Mouse (Mus musculus): ENCODE data around the gene Ergic1. TPM values are rescaled to one million over a fixed set of nuclear protein-coding genes. Genes with fewer than 3 reads are reported as not detected.

Ergic1 gene
- polyA plus RNA-seq, 2 experiments, result 157 to 222 TPM

DNA sequence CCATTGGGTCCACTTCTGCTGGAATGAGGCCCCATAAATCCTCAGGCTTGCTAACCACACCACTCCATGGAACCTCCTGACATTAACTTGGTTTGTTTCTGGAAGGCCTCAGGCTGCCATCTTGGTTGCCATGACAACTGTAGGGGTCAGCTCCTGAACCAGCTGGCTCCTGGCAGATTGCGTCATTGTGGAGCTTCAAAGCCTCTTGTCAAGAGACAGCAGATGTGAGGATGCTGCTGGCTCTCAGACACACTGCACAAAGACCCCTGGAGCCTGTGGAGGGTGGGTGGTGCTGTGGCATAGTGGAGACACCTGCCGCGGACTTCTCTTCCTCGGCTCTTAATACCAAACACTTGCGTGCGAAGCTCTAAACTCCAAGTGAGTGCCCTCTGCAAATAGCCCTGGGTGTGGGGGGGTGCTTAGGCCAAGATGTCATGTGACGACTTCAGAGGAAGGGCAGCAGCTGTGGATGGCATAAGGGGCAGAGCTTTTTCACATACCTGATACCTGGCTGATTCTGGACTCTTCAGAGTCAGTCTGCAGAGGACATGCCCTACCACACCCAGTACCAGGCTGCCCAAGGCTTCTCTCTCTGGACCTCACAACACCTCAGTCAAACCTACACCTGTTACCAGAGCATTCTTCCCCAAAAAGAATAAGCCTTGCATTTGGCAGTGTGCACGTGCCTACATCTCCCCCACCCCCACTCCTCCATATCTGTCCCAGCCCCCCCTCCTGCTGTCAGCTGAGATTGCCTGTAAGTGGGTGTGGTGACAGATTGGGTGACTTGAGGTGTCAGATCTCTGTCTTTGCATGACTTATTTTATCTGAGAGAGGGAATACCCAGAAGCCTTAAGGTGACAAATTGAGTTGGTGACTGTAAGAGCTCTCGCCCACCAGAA lies 83.5 kb downstream of the Ergic1 start:
- DNase-seq (ENCODE audit: low spot score), result peak; percentile 28
- WGBS, result 83% methylated on average over 9 of the region's 9 CpGs

DNA sequence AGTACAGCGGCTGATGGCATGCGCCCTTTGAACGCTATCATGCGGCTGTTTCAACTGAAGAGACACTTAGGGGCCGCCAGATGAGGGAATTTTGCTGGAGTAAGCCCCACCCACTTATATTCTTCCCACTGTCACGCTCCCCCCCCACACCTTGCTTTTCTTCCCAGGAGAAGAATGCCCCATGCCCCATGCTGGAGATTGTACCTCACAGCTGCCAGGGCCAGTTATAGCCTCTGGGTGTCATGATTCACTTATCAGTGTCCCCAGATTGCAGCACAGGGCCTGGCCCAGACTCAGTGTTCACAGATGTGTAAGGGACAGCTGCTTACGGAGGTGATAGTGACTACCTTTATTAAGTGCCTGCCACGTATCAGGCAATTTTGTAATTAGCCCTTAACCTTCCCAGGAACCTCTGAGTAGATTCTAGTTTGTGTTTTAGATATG lies 84.1 kb downstream of the Ergic1 start:
- no peaks in the 10 kb centered on the region for H3K9me3 ChIP-seq (ENCODE audit: control insufficient read depth, low read length)
- peaks cover 88% of the 10 kb centered on the region for H3K36me3 ChIP-seq (ENCODE audit: control insufficient read depth, insufficient read depth, low read length)
- no peak for TF ChIP-seq POLR2A (IDR thresholded peaks at IDR 0.05; ENCODE audit: borderline replicate concordance, extremely low read depth, insufficient read depth, insufficient read length)
- H3K27ac ChIP-seq (replicated peaks; ENCODE audit: low read depth, low read length), result no peak overlapping the region
- H3K4me1 ChIP-seq (ENCODE audit: control insufficient read depth, insufficient read depth, low read length), result no peaks in the 10 kb centered on the region
- no peak overlapping the region for H3K4me3 ChIP-seq (replicated peaks; ENCODE audit: low read length)
- DNase-seq (ENCODE audit: low spot score) (no peak), ATAC-seq (ENCODE audit: low FRiP score, low read depth) (no peak)
- no peaks in the 10 kb centered on the region for H3K27me3 ChIP-seq (ENCODE audit: control insufficient read depth, insufficient read depth, low read length)
- WGBS, result 92% methylated on average over 8 of the region's 8 CpGs
- H3K9ac ChIP-seq (ENCODE audit: low read depth, low read length, severe bottlenecking), result no peak overlapping the region
- no peak overlapping the region for H3K4me2 ChIP-seq (replicated peaks; ENCODE audit: low read depth, low read length, severe bottlenecking)

More for the DNA sequence above, 83.5 kb downstream of the Ergic1 start:
- peaks cover 94% of the 10 kb centered on the region for H3K36me3 ChIP-seq (ENCODE audit: control insufficient read depth, insufficient read depth, low read length)
- H3K4me2 ChIP-seq (replicated peaks; ENCODE audit: low read depth, low read length, severe bottlenecking), result no peak overlapping the region
- TF ChIP-seq POLR2A (IDR thresholded peaks at IDR 0.05; ENCODE audit: borderline replicate concordance, extremely low read depth, insufficient read depth, insufficient read length), result no peak
- peak; percentile 23; the same call in 1 of the 2 replicates for ATAC-seq (ENCODE audit: low FRiP score, low read depth)
- no peak overlapping the region for H3K4me3 ChIP-seq (replicated peaks; ENCODE audit: low read length)
- H3K27ac ChIP-seq (replicated peaks; ENCODE audit: low read depth, low read length), result no peak overlapping the region
- no peaks in the 10 kb centered on the region for H3K27me3 ChIP-seq (ENCODE audit: control insufficient read depth, insufficient read depth, low read length)
- no peaks in the 10 kb centered on the region for H3K9me3 ChIP-seq (ENCODE audit: control insufficient read depth, low read length)
- no peaks in the 10 kb centered on the region for H3K4me1 ChIP-seq (ENCODE audit: control insufficient read depth, insufficient read depth, low read length)
- no peak overlapping the region for H3K9ac ChIP-seq (ENCODE audit: low read depth, low read length, severe bottlenecking)

DNA sequence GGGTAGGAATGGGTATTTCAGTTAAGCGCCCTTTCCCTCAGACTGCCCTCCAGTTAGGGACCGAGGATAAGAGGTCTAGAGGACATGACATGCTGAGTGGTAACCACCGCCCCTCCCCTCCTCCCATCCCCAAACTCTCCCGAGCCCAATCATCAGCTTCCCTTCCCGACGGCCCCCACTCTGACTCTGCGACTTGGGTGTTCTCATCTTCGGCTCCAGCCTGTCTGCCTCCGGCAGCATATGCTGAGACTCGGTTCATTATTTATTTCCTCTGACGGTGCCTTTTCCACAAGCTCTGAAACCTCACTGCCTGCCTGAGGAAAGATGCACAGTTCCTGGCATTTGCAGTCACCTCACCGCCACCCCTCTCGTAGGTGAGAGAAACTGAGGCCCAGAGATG lies 86.0 kb downstream of the Ergic1 start:
- Histone ChIP-seq H3K36me3 (ENCODE audit: control insufficient read depth, insufficient read depth, low read length) (peaks cover 72% of the 10 kb centered on the region), H3K4me2 (replicated peaks; ENCODE audit: low read depth, low read length, severe bottlenecking) (no peak overlapping the region), H3K4me1 (ENCODE audit: control insufficient read depth, insufficient read depth, low read length) (no peaks in the 10 kb centered on the region), H3K27me3 (ENCODE audit: control insufficient read depth, insufficient read depth, low read length) (no peaks in the 10 kb centered on the region), H3K9me3 (ENCODE audit: control insufficient read depth, low read length) (no peaks in the 10 kb centered on the region), H3K9ac (ENCODE audit: low read depth, low read length, severe bottlenecking) (no peak overlapping the region), H3K4me3 (replicated peaks; ENCODE audit: low read length) (no peak overlapping the region), H3K27ac (replicated peaks; ENCODE audit: low read depth, low read length) (0 out of 2 replicates have a peak overlapping the region, but pooled peaks have one; percentile 14)
- 50% methylated on average over 13 of the region's 13 CpGs for WGBS
- DNase-seq (ENCODE audit: low spot score) (no peak), ATAC-seq (ENCODE audit: low FRiP score, low read depth) (no peak)
- TF ChIP-seq POLR2A (IDR thresholded peaks at IDR 0.05; ENCODE audit: borderline replicate concordance, extremely low read depth, insufficient read depth, insufficient read length), result no peak

DNA sequence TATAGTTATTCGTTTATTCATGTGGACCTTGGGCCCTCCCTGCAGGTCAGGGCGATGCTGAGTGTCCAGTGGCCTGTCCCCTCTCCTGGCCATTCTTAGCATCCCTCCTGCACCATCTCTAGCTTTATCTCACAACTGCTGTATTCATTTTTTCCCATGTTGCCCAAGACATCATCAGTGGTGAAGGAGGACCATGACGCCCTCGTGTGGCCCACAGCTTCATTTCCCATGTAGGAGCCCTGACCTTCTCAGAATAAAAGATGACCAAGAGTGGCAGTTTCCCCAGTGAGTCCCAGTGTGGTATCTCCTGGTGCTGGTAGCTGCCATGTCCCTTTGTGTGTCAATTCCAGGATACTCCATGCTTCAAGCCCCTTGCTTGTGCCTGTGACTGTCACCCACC lies 88.3 kb downstream of the Ergic1 start:
- Histone ChIP-seq H3K9me3 (ENCODE audit: control insufficient read depth, low read length) (no peaks in the 10 kb centered on the region), H3K9ac (ENCODE audit: low read depth, low read length, severe bottlenecking) (no peak overlapping the region), H3K4me3 (replicated peaks; ENCODE audit: low read length) (no peak overlapping the region), H3K4me1 (ENCODE audit: control insufficient read depth, insufficient read depth, low read length) (no peaks in the 10 kb centered on the region), H3K27ac (replicated peaks; ENCODE audit: low read depth, low read length) (no peak overlapping the region), H3K27me3 (ENCODE audit: control insufficient read depth, insufficient read depth, low read length) (no peaks in the 10 kb centered on the region), H3K4me2 (replicated peaks; ENCODE audit: low read depth, low read length, severe bottlenecking) (no peak overlapping the region), H3K36me3 (ENCODE audit: control insufficient read depth, insufficient read depth, low read length) (peaks cover 71% of the 10 kb centered on the region)
- 89% methylated on average over 4 of the region's 4 CpGs for whole genome bisulfite sequencing
- ATAC-seq (ENCODE audit: low FRiP score, low read depth) (no peak), DNase-seq (ENCODE audit: low spot score) (no peak)
- no peak for TF ChIP-seq POLR2A (IDR thresholded peaks at IDR 0.05; ENCODE audit: borderline replicate concordance, extremely low read depth, insufficient read depth, insufficient read length)

DNA sequence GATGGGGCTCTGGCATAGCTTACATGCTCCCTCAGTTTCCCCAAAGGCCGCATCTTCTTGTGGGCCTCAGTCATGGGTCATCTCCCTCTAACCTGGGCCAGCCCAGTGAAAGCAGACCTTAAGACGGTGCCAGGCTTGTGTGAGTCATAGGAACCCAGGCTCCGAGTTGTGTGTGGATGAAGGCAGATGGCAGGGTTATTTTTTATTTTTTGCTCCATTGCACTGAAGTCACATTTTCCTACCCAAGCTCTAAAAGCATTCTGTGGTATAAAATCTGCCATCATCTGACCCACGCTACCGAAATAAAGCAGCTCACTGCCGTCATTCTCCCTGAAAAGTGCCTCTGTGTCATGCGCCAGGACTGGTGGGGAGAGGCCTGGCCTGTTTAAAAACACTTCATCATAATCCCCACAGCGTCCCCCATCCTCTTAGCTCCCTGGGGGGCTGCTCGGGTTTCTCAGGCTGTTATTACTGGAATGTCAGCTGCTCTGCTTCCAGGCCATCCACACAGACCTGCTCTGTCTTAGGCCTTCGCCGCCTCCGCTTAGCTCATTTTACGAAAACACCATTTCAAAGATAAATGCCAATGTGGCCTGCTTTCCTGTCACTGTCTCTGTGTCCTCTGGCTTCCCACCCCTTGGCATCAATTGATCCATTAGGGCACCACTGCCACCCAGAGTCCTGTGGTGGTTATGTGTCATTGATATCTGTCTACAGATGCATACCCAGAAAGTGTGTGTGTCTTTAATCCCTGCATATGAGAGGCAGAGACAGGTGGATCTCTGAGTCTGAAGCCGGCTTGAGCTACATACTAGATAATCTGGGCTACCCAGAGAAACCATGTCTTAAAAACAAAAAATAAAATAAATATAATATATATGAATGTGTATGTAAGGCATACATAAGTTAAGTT lies 89.4 kb downstream of the Ergic1 start:
- H3K9me3 ChIP-seq (ENCODE audit: control insufficient read depth, low read length), result no peaks in the 10 kb centered on the region
- no peaks in the 10 kb centered on the region for H3K27me3 ChIP-seq (ENCODE audit: control insufficient read depth, insufficient read depth, low read length)
- ATAC-seq (ENCODE audit: low FRiP score, low read depth) (peak; percentile 88), DNase-seq (ENCODE audit: low spot score) (peak; percentile 82)
- no peak overlapping the region for H3K4me2 ChIP-seq (replicated peaks; ENCODE audit: low read depth, low read length, severe bottlenecking)
- H3K27ac ChIP-seq (replicated peaks; ENCODE audit: low read depth, low read length), result peak overlapping the region; percentile 65
- H3K36me3 ChIP-seq (ENCODE audit: control insufficient read depth, insufficient read depth, low read length), result peaks cover 71% of the 10 kb centered on the region
- no peaks in the 10 kb centered on the region for H3K4me1 ChIP-seq (ENCODE audit: control insufficient read depth, insufficient read depth, low read length)
- 64% methylated on average over 14 of the region's 14 CpGs for WGBS
- H3K4me3 ChIP-seq (replicated peaks; ENCODE audit: low read length), result no peak overlapping the region
- no peak for TF ChIP-seq POLR2A (IDR thresholded peaks at IDR 0.05; ENCODE audit: borderline replicate concordance, extremely low read depth, insufficient read depth, insufficient read length)
- no peak overlapping the region for H3K9ac ChIP-seq (ENCODE audit: low read depth, low read length, severe bottlenecking)

Measured in limb, embryonic 14.5 days (tissue).